Mouse (Mus musculus): ENCODE results near the gene Alkbh6. TPM values are rescaled to one million over a fixed set of nuclear protein-coding genes. Genes with fewer than 3 reads are reported as not detected.
A peak's percentile ranks its signal among the peaks of the same experiment; 100 is the strongest.

The Alkbh6 gene
- polyA plus RNA-seq, 1 experiment from 2014 or later = 92.8 TPM

DNA sequence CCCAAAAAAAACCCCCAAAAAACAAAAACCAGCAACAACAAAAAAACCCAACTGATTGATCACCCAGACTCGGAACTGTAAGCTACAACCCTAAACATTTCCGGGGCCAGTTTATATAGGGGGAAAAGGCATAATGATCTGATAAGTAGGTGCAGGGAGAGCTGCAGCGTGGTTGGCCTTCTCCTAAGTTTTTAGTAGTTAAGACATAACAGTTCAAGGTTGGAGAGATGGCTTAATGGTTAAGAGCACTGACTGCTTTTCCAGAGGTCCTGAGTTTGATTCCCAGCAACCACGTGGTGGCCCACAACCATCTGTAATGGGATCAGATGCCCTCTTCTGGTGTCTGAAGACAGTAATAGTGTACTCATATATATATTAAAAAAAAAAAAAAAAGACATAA lies 27.0 kb upstream of the Alkbh6 start:
- Histone ChIP-seq H3K36me3 (no peaks in the 10 kb centered on the region), H3K4me2 (replicated peaks) (no peak overlapping the region), H3K9me3 (replicated peaks) (no peaks in the 10 kb centered on the region), H3K9ac (no peak overlapping the region), H3K4me1 (peaks cover 19% of the 10 kb centered on the region), H3K4me3 (replicated peaks) (0 out of 2 replicates have a peak overlapping the region, but pooled peaks have one; percentile 70), H3K27me3 (no peaks in the 10 kb centered on the region), H3K27ac (replicated peaks) (peak overlapping the region; percentile 99; the same call in 1 of the 2 replicates)
- 75% methylated on average over 4 of the region's 4 CpGs for WGBS
- ATAC-seq (ENCODE audit: insufficient number of reproducible peaks, low FRiP score, low TSS enrichment, low read depth) = no peak

- no peaks in the 10 kb centered on the region for H3K36me3 ChIP-seq
- no peak overlapping the region for H3K4me2 ChIP-seq (replicated peaks)
- H3K4me3 ChIP-seq (replicated peaks) = no peak overlapping the region
- no peaks in the 10 kb centered on the region for H3K9me3 ChIP-seq (replicated peaks)
- 74% methylated on average over 7 of the region's 7 CpGs for WGBS
- no peaks in the 10 kb centered on the region for H3K27me3 ChIP-seq
- no peak overlapping the region for H3K27ac ChIP-seq (replicated peaks)
- H3K9ac ChIP-seq = no peak overlapping the region
- peaks cover 19% of the 10 kb centered on the region for H3K4me1 ChIP-seq
- no peak for ATAC-seq (ENCODE audit: insufficient number of reproducible peaks, low FRiP score, low TSS enrichment, low read depth)
Observed at GRCm38 (mm10) chr7:30282740-30283139, 25.8 kb upstream of the Alkbh6 start.

- WGBS = 50% methylated on average over 8 of the region's 8 CpGs
- H3K9ac ChIP-seq = no peak overlapping the region
- no peaks in the 10 kb centered on the region for H3K36me3 ChIP-seq
- no peak overlapping the region for H3K4me3 ChIP-seq (replicated peaks)
- peaks cover 10% of the 10 kb centered on the region for H3K4me1 ChIP-seq
- H3K27ac ChIP-seq (replicated peaks) = no peak overlapping the region
- no peaks in the 10 kb centered on the region for H3K9me3 ChIP-seq (replicated peaks)
- no peaks in the 10 kb centered on the region for H3K27me3 ChIP-seq
- no peak overlapping the region for H3K4me2 ChIP-seq (replicated peaks)
- no peak for ATAC-seq (ENCODE audit: insufficient number of reproducible peaks, low FRiP score, low TSS enrichment, low read depth)
Observed at GRCm38 (mm10) chr7:30286701-30287410, 21.7 kb upstream of the Alkbh6 start.

DNA sequence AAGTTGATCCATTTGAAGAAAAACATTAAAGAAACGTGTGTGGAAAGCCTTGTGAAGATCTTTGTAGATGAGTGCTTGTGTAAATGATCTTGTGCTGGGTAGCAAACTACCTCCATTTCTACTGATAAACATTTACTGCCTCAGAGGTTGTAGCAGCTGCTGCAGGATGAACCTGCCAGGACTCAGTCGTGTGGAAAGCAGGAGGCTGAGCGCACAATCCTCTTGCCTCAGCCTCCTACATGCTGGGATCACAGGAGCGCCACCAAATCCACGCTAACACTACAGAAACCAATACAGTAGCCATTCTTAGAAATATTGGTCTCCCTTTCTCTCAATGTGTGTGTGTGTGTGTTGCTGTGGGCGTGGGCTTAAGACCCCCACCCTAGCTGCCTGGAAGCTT lies 20.5 kb upstream of the Alkbh6 start:
- Histone ChIP-seq H3K9me3 (replicated peaks) (no peaks in the 10 kb centered on the region), H3K9ac (no peak overlapping the region), H3K4me3 (replicated peaks) (no peak overlapping the region), H3K36me3 (no peaks in the 10 kb centered on the region), H3K4me2 (replicated peaks) (no peak overlapping the region), H3K27ac (replicated peaks) (no peak overlapping the region), H3K27me3 (no peaks in the 10 kb centered on the region), H3K4me1 (peaks cover 21% of the 10 kb centered on the region)
- ATAC-seq (ENCODE audit: insufficient number of reproducible peaks, low FRiP score, low TSS enrichment, low read depth) = no peak
- WGBS = 66% methylated on average over 6 of the region's 6 CpGs

GRCm38 (mm10) chr7:30289071-30289713 lies 19.3 kb upstream of the Alkbh6 start:
- H3K9me3 ChIP-seq (replicated peaks) = no peaks in the 10 kb centered on the region
- no peak overlapping the region for H3K4me3 ChIP-seq (replicated peaks)
- no peaks in the 10 kb centered on the region for H3K27me3 ChIP-seq
- H3K4me2 ChIP-seq (replicated peaks) = no peak overlapping the region
- H3K27ac ChIP-seq (replicated peaks) = 0 out of 2 replicates have a peak overlapping the region, but pooled peaks have one; percentile 9
- H3K9ac ChIP-seq = no peak overlapping the region
- peaks cover 21% of the 10 kb centered on the region for H3K4me1 ChIP-seq
- H3K36me3 ChIP-seq = peaks cover 4% of the 10 kb centered on the region; the same call in 1 of the 2 replicates
- ATAC-seq (ENCODE audit: insufficient number of reproducible peaks, low FRiP score, low TSS enrichment, low read depth) = no peak
- WGBS = 52% methylated on average over 7 of the region's 7 CpGs

DNA sequence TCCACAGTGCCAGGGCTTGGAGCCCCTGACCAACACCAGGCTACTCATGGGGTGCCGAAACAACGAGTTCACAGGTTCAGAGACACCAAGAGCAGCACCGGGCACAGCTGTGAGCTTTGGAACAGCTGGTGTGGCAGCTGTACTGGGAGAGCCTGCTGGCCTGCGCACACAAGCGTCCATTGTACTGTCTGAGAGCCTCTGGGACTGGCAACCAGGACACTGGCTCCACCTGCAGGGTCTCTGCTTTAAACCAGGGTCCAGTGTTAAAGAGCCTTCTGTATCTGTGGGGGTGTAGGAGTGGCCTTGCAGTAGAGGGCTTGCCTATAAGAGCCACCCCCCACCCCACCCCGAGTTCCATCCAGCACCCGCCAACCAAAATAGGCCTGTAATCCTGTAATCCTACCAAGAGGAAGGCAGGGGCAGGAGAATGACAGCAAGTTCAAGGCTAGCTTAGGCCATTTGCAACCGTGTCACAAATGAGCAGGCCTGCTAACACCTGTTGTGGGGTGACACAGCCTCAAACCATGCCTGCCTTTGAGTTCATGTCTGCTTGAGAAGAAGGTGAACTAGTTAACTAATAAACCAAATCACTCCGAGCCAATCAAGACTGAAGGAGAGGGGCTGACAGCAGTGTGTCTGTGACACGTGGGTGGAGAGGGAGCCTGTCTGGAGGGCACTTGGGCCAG lies 18.7 kb upstream of the Alkbh6 start:
- H3K27ac ChIP-seq (replicated peaks) = 0 out of 2 replicates have a peak overlapping the region, but pooled peaks have one; percentile 9
- H3K9me3 ChIP-seq (replicated peaks) = no peaks in the 10 kb centered on the region
- peaks cover 10% of the 10 kb centered on the region; the same call in 1 of the 2 replicates for H3K36me3 ChIP-seq
- peaks cover 21% of the 10 kb centered on the region for H3K4me1 ChIP-seq
- no peaks in the 10 kb centered on the region for H3K27me3 ChIP-seq
- peak; percentile 59 for ATAC-seq (ENCODE audit: insufficient number of reproducible peaks, low FRiP score, low TSS enrichment, low read depth)
- no peak overlapping the region for H3K4me2 ChIP-seq (replicated peaks)
- 42% methylated on average over 10 of the region's 10 CpGs for WGBS
- H3K9ac ChIP-seq = no peak overlapping the region
- H3K4me3 ChIP-seq (replicated peaks) = no peak overlapping the region

DNA sequence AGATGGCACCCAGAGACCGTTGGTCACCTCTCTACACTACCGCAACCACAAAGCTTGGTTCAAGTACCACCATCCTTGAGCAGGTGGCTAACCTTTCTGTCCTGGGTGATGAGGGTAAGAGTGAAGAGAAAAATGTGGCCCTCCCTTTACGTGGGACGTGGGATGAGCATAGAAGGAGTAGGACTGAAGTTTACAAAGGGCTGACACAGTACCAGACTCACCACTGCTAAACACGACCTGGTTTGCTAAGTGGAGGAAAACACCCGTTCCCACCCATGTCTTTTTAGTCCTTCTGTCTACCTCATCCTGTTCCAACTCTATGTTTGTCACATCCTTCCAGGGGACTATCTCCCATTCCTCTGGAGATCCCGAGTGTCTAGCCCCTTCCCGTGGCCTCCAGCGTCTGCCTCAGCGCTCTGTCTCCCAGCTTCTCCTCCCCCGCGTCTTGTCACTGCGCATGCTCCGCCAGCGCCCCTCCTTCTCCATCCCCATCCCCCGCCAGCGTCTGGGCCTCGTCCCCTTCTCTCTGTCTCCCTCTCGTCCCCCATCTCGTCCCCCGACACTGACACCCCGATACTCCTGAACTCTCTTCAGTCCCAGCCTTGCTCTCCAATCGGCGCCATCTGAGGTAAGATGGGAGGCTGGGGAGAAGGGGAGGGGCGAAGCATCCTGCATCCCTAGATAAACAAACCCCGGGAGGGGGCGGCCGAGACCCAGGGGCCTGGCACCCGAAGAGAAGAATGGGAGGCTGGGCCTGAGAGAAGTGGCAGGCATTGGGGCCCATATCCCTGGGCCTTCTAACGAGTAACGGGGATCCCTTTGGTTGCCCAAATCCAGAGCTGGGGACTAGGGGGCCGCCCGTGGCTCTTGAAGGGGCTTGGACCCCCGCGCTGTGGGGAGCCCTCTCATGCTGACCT lies 17.0 kb upstream of the Alkbh6 start, which contains the start of gene Clip3:
TSS of gene Clip3 (plus strand) at position 514 of the 917 bp plus-strand sequence.
- H3K4me3 ChIP-seq (replicated peaks) = peak within 1 kb of the TSS; percentile 75
- no peaks in the 10 kb centered on the region for H3K27me3 ChIP-seq
- H3K27ac ChIP-seq (replicated peaks) = peak within 1 kb of the TSS; percentile 71
- H3K36me3 ChIP-seq = peaks cover 14% of the 10 kb centered on the region
- H3K9me3 ChIP-seq (replicated peaks) = no peaks in the 10 kb centered on the region
- ATAC-seq (ENCODE audit: insufficient number of reproducible peaks, low FRiP score, low TSS enrichment, low read depth) = peak; percentile 76
- H3K4me2 ChIP-seq (replicated peaks) = peak within 1 kb of the TSS; percentile 78
- H3K4me1 ChIP-seq = peaks cover 21% of the 10 kb centered on the region
- H3K9ac ChIP-seq = peak within 1 kb of the TSS; percentile 69
- 6% methylated on average over 35 of the region's 35 CpGs for WGBS

GRCm38 (mm10) chr7:30293795-30294194 lies 14.7 kb upstream of the Alkbh6 start:
- no peaks in the 10 kb centered on the region for H3K27me3 ChIP-seq
- H3K27ac ChIP-seq (replicated peaks) = no peak overlapping the region
- H3K9me3 ChIP-seq (replicated peaks) = no peaks in the 10 kb centered on the region
- no peak overlapping the region for H3K9ac ChIP-seq
- peaks cover 21% of the 10 kb centered on the region for H3K4me1 ChIP-seq
- H3K36me3 ChIP-seq = peaks cover 37% of the 10 kb centered on the region
- H3K4me3 ChIP-seq (replicated peaks) = no peak overlapping the region
- no peak overlapping the region for H3K4me2 ChIP-seq (replicated peaks)
- no peak for ATAC-seq (ENCODE audit: insufficient number of reproducible peaks, low FRiP score, low TSS enrichment, low read depth)
- 73% methylated on average over 13 of the region's 13 CpGs for WGBS

DNA sequence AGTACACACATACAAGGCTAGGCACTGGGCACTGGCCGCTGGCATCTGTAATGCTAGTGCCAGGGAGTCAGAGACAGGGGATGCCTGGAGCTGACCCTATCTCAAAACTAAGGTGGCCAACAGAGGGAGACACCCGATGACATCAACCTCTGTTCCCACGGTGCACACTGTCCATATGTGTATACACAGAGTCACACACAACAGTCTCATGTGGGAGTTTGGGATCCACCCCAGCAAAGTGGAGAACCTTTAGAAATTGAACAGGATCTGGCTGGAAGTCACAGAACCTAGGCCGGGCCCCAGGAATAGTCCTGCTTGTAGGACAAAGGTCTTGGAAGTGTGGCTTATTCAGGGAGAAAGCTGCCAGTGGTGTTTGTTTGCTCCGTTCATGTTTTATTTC lies 14.2 kb upstream of the Alkbh6 start:
- 92% methylated on average over 5 of the region's 5 CpGs for WGBS
- H3K36me3 ChIP-seq = peaks cover 42% of the 10 kb centered on the region
- no peaks in the 10 kb centered on the region for H3K9me3 ChIP-seq (replicated peaks)
- no peak overlapping the region for H3K9ac ChIP-seq
- no peaks in the 10 kb centered on the region for H3K27me3 ChIP-seq
- ATAC-seq (ENCODE audit: insufficient number of reproducible peaks, low FRiP score, low TSS enrichment, low read depth) = no peak
- H3K4me1 ChIP-seq = peaks cover 21% of the 10 kb centered on the region
- H3K27ac ChIP-seq (replicated peaks) = no peak overlapping the region
- H3K4me2 ChIP-seq (replicated peaks) = no peak overlapping the region
- no peak overlapping the region for H3K4me3 ChIP-seq (replicated peaks)

GRCm38 (mm10) chr7:30295103-30295502 lies 13.4 kb upstream of the Alkbh6 start:
- peaks cover 21% of the 10 kb centered on the region for H3K4me1 ChIP-seq
- H3K4me2 ChIP-seq (replicated peaks) = no peak overlapping the region
- no peak for ATAC-seq (ENCODE audit: insufficient number of reproducible peaks, low FRiP score, low TSS enrichment, low read depth)
- H3K27ac ChIP-seq (replicated peaks) = no peak overlapping the region
- no peak overlapping the region for H3K4me3 ChIP-seq (replicated peaks)
- H3K36me3 ChIP-seq = peaks cover 50% of the 10 kb centered on the region
- 55% methylated on average over 10 of the region's 10 CpGs for WGBS
- no peaks in the 10 kb centered on the region for H3K9me3 ChIP-seq (replicated peaks)
- H3K9ac ChIP-seq = no peak overlapping the region
- H3K27me3 ChIP-seq = no peaks in the 10 kb centered on the region

Data from embryonic facial prominence, embryonic 15.5 days (tissue).